Mouse (Mus musculus): ENCODE measurements around the gene Atp2b4. TPM values are rescaled to one million over a fixed set of nuclear protein-coding genes. Genes with fewer than 3 reads are reported as not detected.

The Atp2b4 gene
- polyA plus RNA-seq, 1 experiment from 2014 or later = 24.5 TPM

DNA sequence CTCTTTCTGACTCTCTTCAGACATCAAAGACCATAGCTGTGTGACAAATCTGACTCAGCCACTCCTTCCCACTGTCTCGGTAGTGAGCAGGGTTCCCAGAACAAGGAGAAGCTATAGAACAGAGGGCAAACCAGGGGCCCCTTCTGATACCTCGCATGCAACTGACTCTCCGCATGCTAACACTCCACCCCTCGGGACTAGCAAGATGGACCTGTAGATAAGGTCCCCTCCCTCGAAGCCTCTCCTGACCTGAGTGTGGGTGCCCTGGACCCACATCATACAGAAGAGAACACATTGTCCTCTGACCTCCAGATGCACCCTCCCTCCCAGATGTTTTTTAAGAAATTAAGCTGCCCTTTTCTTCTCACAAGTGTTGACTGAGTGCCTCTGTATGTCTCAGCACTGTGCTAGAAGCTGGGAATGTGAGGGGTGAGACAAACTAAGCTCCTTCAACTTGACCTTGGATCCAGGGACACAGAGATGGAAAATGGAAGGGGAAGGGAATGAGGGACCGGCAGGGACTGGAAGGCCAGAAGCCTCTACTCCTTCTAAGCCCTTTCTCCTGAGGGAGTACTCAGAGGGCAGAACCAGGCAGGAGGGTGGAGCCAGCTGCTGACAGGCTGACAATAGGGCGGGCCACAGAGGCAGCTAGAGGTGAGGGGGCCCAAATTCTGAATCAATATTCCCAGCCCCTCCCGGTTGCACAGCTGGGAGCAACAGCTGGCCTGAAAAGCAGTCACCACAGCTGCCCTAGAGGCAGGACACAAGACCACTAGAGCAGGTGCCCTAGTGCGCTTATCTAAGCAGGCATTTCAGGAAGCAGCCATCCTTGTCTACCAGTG is 2.6 kb downstream of the Atp2b4 start:
- Histone ChIP-seq H3K4me2 (peak overlapping the region; percentile 87), H3K27ac (ENCODE audit: poor library complexity, severe bottlenecking) (peak overlapping the region; percentile 82), H3K4me1 (replicated peaks) (peaks cover 55% of the 10 kb centered on the region), H3K27me3 (replicated peaks) (no peaks in the 10 kb centered on the region), H3K9ac (peak overlapping the region; percentile 82), H3K4me3 (peak overlapping the region; percentile 86), H3K9me3 (replicated peaks) (no peaks in the 10 kb centered on the region), H3K36me3 (peaks cover 7% of the 10 kb centered on the region; the same call in 1 of the 2 replicates)
- WGBS = 18% methylated on average over 9 of the region's 9 CpGs
- peak; percentile 42; the same call in 1 of the 2 replicates for ATAC-seq (ENCODE audit: insufficient number of reproducible peaks, low FRiP score)

DNA sequence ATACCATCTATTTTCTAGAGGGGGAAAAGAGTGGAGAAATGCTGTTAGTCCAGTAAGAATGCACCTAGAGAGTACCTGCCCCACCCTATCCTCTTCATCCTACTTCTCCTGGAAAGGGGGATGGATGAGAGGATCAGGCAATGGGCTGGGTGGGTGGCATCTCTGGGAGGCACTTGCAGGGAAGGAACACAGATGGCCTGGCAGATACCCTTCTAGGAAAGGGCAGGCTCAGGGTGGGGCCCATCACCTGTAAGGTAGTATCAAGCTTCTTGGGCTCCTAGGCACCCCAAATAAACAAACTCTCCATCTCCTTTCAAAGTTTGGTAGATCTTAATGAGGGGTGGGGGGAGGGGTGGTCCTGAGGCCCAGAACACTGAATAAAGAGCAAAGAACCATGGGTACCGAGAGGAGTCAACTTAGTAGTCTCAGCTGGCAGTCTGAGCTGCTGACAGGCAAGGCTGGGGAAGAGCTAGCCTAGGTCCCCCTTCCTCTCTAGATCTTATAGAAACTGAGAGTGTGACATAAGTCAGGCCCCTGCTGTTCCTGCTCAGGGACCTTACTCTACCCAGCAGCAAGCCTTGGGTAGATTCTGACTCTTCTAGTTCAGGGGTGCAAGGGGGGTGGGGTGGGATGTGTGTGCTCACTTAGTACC is 3.4 kb downstream of the Atp2b4 start:
- H3K27me3 ChIP-seq (replicated peaks) = no peaks in the 10 kb centered on the region
- H3K4me1 ChIP-seq (replicated peaks) = peaks cover 51% of the 10 kb centered on the region
- no peak for ATAC-seq (ENCODE audit: insufficient number of reproducible peaks, low FRiP score)
- peak overlapping the region; percentile 87 for H3K4me2 ChIP-seq
- H3K9ac ChIP-seq = peak overlapping the region; percentile 82
- peaks cover 7% of the 10 kb centered on the region; the same call in 1 of the 2 replicates for H3K36me3 ChIP-seq
- H3K9me3 ChIP-seq (replicated peaks) = no peaks in the 10 kb centered on the region
- H3K27ac ChIP-seq (ENCODE audit: poor library complexity, severe bottlenecking) = peak overlapping the region; percentile 82; the same call in 1 of the 2 replicates
- H3K4me3 ChIP-seq = peak overlapping the region; percentile 86
- WGBS = 32% methylated on average over 1 of the region's 1 CpGs

DNA sequence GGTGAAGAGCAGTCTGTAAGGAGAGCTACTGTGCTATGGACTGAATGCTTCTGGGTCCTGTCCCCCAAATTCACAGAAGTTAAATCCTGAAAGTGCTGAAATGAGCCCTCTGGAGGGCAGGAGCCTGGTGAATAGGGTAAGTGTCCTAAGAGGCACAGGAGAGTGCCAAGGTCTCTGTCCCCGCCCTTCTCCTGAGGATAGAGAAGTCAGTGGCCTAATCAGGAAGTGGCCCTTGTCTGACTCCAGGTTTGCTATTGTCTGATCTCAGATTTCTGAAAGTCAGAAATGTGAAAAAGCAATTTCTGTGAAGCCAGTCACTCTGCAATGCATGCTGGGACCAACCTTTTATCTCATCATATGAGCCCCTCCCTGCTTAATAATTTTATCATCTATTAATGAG is 7.2 kb downstream of the Atp2b4 start:
- Histone ChIP-seq H3K27ac (ENCODE audit: poor library complexity, severe bottlenecking) (no peak overlapping the region), H3K4me3 (no peak overlapping the region), H3K36me3 (peaks cover 25% of the 10 kb centered on the region), H3K9me3 (replicated peaks) (peaks cover 12% of the 10 kb centered on the region), H3K4me2 (no peak overlapping the region), H3K4me1 (replicated peaks) (peaks cover 40% of the 10 kb centered on the region), H3K27me3 (replicated peaks) (no peaks in the 10 kb centered on the region), H3K9ac (no peak overlapping the region)
- 38% methylated on average over 1 of the region's 1 CpGs for WGBS
- ATAC-seq (ENCODE audit: insufficient number of reproducible peaks, low FRiP score) = no peak

DNA sequence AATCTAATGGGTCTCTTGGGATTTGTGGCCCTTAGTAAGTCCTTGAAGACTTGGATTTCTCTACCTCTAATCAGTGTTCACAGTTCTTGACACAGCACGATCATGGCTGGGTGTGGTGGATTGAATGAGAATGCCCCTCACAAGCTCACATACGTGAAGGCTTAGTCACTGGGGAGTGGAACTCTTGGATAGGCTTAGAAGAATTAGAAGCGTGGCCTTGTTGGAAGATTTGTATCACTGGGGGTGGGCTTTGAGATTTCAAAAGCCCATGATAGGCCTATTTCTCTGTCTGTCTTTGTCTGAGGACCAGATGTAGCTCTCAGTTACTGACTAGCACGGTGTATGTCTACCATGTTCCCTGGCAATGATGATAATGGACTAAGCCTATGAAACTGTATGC is 10.8 kb downstream of the Atp2b4 start:
- ATAC-seq (ENCODE audit: insufficient number of reproducible peaks, low FRiP score) = no peak
- Histone ChIP-seq H3K27ac (ENCODE audit: poor library complexity, severe bottlenecking) (no peak overlapping the region), H3K9me3 (replicated peaks) (peaks cover 12% of the 10 kb centered on the region), H3K27me3 (replicated peaks) (no peaks in the 10 kb centered on the region), H3K36me3 (peaks cover 27% of the 10 kb centered on the region), H3K4me2 (no peak overlapping the region), H3K4me1 (replicated peaks) (peaks cover 26% of the 10 kb centered on the region), H3K9ac (no peak overlapping the region), H3K4me3 (no peak overlapping the region)
- 89% methylated on average over 4 of the region's 4 CpGs for WGBS

DNA sequence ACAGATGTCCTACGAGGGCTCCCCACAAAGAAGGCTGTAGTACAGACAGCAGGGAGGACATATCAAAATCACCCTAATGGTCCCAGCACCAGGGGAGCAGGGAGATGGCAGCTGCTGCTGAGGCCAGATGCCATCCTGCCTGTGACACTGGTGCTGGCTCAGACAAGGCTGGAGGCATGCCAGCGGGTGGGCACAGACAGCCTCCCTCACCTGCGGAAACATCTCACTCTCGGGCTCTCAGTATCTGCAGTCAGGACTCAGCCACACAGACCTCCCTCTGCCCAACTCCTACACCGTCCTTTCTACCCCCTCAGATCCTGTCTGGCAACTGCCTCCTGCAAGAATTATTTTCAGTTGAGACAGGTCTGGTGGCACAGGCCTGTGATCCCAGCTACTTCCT is 12.0 kb downstream of the Atp2b4 start:
- WGBS = 56% methylated on average over 5 of the region's 5 CpGs
- H3K4me2 ChIP-seq = no peak overlapping the region
- peaks cover 22% of the 10 kb centered on the region for H3K36me3 ChIP-seq
- peaks cover 12% of the 10 kb centered on the region for H3K9me3 ChIP-seq (replicated peaks)
- H3K9ac ChIP-seq = no peak overlapping the region
- no peak overlapping the region for H3K27ac ChIP-seq (ENCODE audit: poor library complexity, severe bottlenecking)
- ATAC-seq (ENCODE audit: insufficient number of reproducible peaks, low FRiP score) = no peak
- H3K27me3 ChIP-seq (replicated peaks) = no peaks in the 10 kb centered on the region
- peaks cover 32% of the 10 kb centered on the region for H3K4me1 ChIP-seq (replicated peaks)
- H3K4me3 ChIP-seq = no peak overlapping the region

DNA sequence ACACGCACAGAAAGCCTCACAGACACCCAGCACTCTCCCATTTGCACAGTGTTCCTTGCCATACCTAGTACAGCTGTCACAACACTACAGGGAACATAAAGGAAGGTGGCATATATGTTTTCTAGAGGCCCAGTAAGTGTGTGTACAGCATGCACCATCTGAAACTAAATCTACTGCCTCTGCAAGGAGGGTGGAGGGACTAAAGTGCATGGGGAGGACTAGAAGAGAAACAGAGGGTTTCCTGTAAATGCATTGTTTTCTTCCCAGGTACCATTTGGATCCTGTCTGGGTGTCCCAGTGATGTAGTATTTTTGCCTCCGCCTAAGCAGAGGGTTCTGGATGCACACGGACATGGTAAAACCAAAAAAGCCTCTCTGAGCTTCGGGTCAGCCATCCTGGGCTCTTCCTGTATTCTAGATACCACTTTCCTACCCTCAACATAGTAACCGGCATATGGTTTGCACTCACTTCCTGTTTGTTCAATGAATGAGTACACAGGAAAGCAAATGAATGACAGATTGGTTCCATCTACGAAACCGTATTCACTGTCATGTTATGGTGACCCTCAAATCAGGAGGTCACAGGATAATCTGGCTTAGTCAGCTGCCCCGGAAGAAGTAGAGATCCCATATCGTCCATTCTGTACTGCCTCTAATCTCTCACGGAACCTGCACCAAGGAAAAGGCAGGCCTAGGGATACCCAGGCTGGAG is 13.2 kb downstream of the Atp2b4 start:
- Histone ChIP-seq H3K27me3 (replicated peaks) (no peaks in the 10 kb centered on the region), H3K36me3 (peaks cover 25% of the 10 kb centered on the region), H3K4me3 (no peak overlapping the region), H3K4me1 (replicated peaks) (peaks cover 27% of the 10 kb centered on the region), H3K27ac (ENCODE audit: poor library complexity, severe bottlenecking) (no peak overlapping the region), H3K9ac (no peak overlapping the region), H3K9me3 (replicated peaks) (peaks cover 12% of the 10 kb centered on the region), H3K4me2 (no peak overlapping the region)
- WGBS = 64% methylated on average over 10 of the region's 10 CpGs
- no peak; the same call in 1 of the 2 replicates for ATAC-seq (ENCODE audit: insufficient number of reproducible peaks, low FRiP score)

DNA sequence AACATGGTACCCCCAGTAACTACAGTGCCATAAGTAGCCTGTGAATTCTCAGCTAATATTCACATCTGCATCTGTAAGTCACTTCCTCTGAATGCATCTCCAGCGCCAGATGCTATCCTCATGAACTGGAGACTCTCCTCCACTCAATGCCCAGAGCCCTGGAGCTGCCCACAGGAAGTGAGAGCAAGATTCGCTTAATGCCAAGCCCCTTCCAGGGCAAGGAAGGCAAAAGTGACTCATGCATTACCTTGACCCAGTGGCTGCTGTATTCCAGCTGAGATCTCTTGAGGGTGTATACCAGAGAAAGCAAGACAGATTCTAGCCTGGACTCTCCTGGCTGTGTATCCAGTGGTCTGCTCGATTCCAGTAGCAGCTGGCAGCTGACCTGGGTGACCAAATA is 16.2 kb downstream of the Atp2b4 start:
- Histone ChIP-seq H3K9me3 (replicated peaks) (no peaks in the 10 kb centered on the region), H3K9ac (no peak overlapping the region), H3K36me3 (peaks cover 10% of the 10 kb centered on the region; the same call in 1 of the 2 replicates), H3K4me1 (replicated peaks) (peaks cover 34% of the 10 kb centered on the region), H3K4me3 (no peak overlapping the region), H3K27me3 (replicated peaks) (no peaks in the 10 kb centered on the region), H3K4me2 (no peak overlapping the region), H3K27ac (ENCODE audit: poor library complexity, severe bottlenecking) (no peak overlapping the region)
- 75% methylated on average over 3 of the region's 3 CpGs for WGBS
- ATAC-seq (ENCODE audit: insufficient number of reproducible peaks, low FRiP score) = no peak

DNA sequence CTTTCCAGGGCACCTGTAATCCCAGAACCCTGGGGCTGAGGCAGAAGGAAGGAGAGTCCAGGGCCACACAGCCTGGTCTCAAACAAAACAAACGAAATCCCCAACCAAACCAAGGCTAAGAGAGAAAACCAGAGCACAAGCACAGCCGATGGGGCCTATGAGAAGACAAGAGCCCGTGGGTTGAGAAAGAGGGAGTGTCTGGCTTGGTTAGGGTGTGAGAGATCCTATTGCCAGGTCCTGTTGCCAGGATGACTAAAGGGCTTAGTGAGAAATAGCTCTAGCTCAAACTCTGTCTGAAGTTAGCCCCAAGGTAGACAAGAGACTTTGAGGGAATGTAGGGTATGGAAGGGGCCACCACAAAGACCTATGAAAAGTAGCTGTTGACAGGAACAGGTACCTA is 19.3 kb downstream of the Atp2b4 start:
- no peaks in the 10 kb centered on the region for H3K27me3 ChIP-seq (replicated peaks)
- H3K9ac ChIP-seq = no peak overlapping the region
- H3K36me3 ChIP-seq = 0 out of 2 replicates have a peak, but pooled peaks cover 8% of the 10 kb centered on the region
- WGBS = 48% methylated on average over 3 of the region's 3 CpGs
- H3K4me3 ChIP-seq = no peak overlapping the region
- no peak overlapping the region for H3K4me2 ChIP-seq
- H3K4me1 ChIP-seq (replicated peaks) = peaks cover 34% of the 10 kb centered on the region
- ATAC-seq (ENCODE audit: insufficient number of reproducible peaks, low FRiP score) = no peak
- no peak overlapping the region for H3K27ac ChIP-seq (ENCODE audit: poor library complexity, severe bottlenecking)
- H3K9me3 ChIP-seq (replicated peaks) = no peaks in the 10 kb centered on the region

DNA sequence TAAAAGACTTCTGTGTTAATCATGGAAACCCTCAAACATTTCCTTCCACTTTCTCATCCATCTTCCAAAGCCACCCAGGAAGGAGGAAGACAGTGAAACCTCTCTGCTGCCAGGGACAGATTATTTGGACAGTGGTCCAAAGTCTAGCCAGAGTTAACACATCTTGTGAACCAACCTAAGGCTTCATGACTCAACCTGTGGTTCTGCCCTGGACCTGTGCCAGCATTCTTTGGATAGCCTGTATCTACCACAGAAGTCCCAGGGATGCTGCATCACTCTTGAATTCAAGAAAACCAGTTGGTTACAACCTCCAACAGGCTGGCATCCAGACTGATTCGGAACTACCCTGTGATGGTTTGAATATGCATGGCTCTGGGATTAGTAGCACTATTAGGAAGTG is 21.8 kb downstream of the Atp2b4 start:
- no peak overlapping the region for H3K9ac ChIP-seq

DNA sequence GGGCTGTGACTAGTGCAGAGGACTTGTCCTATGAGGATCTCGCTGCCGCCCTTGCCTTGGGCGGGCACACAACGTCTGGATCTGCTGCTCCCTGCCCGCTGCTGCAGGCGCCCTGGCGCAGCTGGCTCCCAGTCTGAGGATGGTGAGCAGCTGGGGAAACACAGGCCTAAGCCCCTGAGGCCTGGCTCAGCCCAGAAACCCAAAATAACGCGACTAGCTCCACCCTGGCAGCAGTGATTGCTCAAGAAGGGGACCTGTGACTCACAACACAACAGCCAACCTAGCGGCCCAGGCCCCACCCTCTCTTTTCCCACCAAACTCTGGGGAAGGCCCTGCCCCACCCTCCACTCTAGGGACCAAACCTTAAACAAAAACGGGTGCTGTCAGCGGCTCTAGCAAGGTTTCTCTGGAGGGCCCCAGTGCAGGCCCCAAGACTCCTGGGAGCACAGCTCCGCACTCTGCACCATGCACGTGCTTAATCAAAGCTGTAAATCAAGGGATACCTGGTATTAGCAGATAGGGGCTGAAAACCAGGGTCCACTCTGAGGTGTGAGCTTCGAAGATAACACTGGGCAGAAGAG is 23.1 kb downstream of the Atp2b4 start:
- ATAC-seq (ENCODE audit: insufficient number of reproducible peaks, low FRiP score) = no peak
- no peak overlapping the region for H3K9ac ChIP-seq
- H3K27ac ChIP-seq (ENCODE audit: poor library complexity, severe bottlenecking) = no peak overlapping the region
- H3K9me3 ChIP-seq (replicated peaks) = no peaks in the 10 kb centered on the region
- H3K36me3 ChIP-seq = 0 out of 2 replicates have a peak, but pooled peaks cover 5% of the 10 kb centered on the region
- H3K4me3 ChIP-seq = no peak overlapping the region
- H3K4me1 ChIP-seq (replicated peaks) = peaks cover 38% of the 10 kb centered on the region
- no peaks in the 10 kb centered on the region for H3K27me3 ChIP-seq (replicated peaks)
- no peak overlapping the region for H3K4me2 ChIP-seq
- 64% methylated on average over 15 of the region's 15 CpGs for WGBS

More for the DNA sequence above, 21.8 kb downstream of the Atp2b4 start:
- Histone ChIP-seq H3K27me3 (replicated peaks) (no peaks in the 10 kb centered on the region), H3K9me3 (replicated peaks) (no peaks in the 10 kb centered on the region), H3K36me3 (0 out of 2 replicates have a peak, but pooled peaks cover 8% of the 10 kb centered on the region), H3K27ac (ENCODE audit: poor library complexity, severe bottlenecking) (no peak overlapping the region), H3K4me2 (no peak overlapping the region), H3K4me3 (no peak overlapping the region), H3K4me1 (replicated peaks) (peaks cover 28% of the 10 kb centered on the region)
- no peak for ATAC-seq (ENCODE audit: insufficient number of reproducible peaks, low FRiP score)
- WGBS = 79% methylated on average over 1 of the region's 1 CpGs

Measured in heart, embryonic 12.5 days (tissue).